Mouse (Mus musculus): ENCODE measurements at regions not wholly inside any gene's neighbourhood (a gene's known extent, or its start where the extent isn't known, plus 50 kb on each side); places are given as distances from the start of the nearest gene placed in this dataset.

DNA sequence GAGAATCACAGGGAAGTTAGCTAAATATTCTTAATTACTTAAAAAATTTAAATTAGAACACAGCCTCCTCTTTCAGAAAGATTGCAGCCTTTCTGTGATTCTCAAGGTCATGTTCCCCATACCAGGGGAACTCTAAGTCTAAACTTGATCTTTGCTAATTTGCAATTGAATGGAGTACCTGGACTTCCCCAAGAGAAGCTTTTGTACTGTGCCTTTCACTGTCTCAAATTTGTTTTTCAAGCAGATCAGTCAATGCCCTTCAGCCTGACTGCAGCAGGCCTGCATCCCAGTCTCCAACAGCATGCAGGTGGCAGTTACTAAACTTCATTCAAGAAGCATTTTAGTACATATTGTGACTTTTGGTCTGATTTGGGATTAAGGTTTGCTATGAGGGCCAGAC, 611.8 kb downstream of the Snca start:
- ATAC-seq (replicated peaks; ENCODE audit: low FRiP score, low read depth), result no peak
- DNase-seq (ENCODE audit: low spot score), result no peak
- Histone ChIP-seq H3K36me3 (ENCODE audit: insufficient read depth, low read length) (no peaks in the 10 kb centered on the region), H3K9me3 (replicated peaks; ENCODE audit: low read length) (no peaks in the 10 kb centered on the region), H3K9ac (ENCODE audit: low read depth, low read length) (no peak overlapping the region), H3K4me3 (replicated peaks; ENCODE audit: low read depth, low read length) (no peak overlapping the region), H3K27ac (no peak overlapping the region), H3K27me3 (ENCODE audit: insufficient read depth, low read length) (no peaks in the 10 kb centered on the region), H3K4me1 (replicated peaks; ENCODE audit: insufficient read depth, low read length) (no peaks in the 10 kb centered on the region), H3K4me2 (ENCODE audit: low read length) (no peak overlapping the region)
- no peak for TF ChIP-seq CTCF (IDR thresholded peaks at IDR 0.05; ENCODE audit: low read depth)

DNA sequence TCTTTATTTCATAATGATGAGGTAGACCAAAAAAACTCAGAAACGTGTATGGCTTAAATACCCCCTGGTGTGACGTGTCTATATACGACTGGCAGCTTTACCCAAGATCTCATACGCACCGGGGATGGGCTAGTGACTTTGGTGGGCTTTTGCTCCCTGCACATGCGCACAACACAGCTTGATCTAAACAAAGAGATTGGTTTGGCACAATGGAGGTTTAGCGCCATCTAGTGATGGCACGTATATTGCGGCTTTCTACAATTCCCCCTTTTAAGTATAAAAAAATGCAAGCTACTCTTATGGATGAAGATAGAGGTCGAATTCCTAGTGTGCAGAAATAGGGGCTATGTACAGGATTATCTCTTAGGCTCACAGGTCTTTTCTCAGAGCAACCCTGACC, 628.1 kb downstream of the Snca start:
- Histone ChIP-seq H3K27ac (no peak overlapping the region), H3K27me3 (ENCODE audit: insufficient read depth, low read length) (no peaks in the 10 kb centered on the region), H3K4me3 (replicated peaks; ENCODE audit: low read depth, low read length) (no peak overlapping the region), H3K9me3 (replicated peaks; ENCODE audit: low read length) (no peaks in the 10 kb centered on the region), H3K4me1 (replicated peaks; ENCODE audit: insufficient read depth, low read length) (no peaks in the 10 kb centered on the region), H3K36me3 (ENCODE audit: insufficient read depth, low read length) (no peaks in the 10 kb centered on the region), H3K4me2 (ENCODE audit: low read length) (no peak overlapping the region), H3K9ac (ENCODE audit: low read depth, low read length) (no peak overlapping the region)
- 69% methylated on average over 10 of the region's 10 CpGs for WGBS
- peak; percentile 38 for DNase-seq (ENCODE audit: low spot score)
- peak; percentile 72 for TF ChIP-seq CTCF (IDR thresholded peaks at IDR 0.05; ENCODE audit: low read depth)
- no peak for ATAC-seq (replicated peaks; ENCODE audit: low FRiP score, low read depth)
